Mouse (Mus musculus) testis, adult 2 months (tissue): ENCODE data around the gene Gm10375. TPM values are rescaled to one million over a fixed set of nuclear protein-coding genes. Genes with fewer than 3 reads are reported as not detected.
"Not testable (repeated sequence)": the region's sequence is repeated elsewhere in the genome, so short reads cannot be mapped to it uniquely, and the experiment has no call there.

Source experiments
- H3K27ac ChIP-seq: fragments of 200-500 bp; 2 replicates; pipeline ENCODE4 v1.5.1; 2012; ENCODE audit warnings: low read depth, low read length; ENCODE audit not compliant: control insufficient read depth, insufficient read depth
- H3K27me3 ChIP-seq: fragments of 200-500 bp; 2 replicates; pipeline ENCODE4 v1.6.1; 2012; ENCODE audit warnings: mild to moderate bottlenecking, low read length, moderate library complexity; ENCODE audit not compliant: control insufficient read depth, insufficient read depth
- H3K36me3 ChIP-seq: fragments of 200-500 bp; 2 replicates; pipeline ENCODE4 v1.6.1; 2012; ENCODE audit warnings: mild to moderate bottlenecking, low read length; ENCODE audit not compliant: control insufficient read depth, insufficient read depth
- H3K4me1 ChIP-seq: fragments of 200-500 bp; 2 replicates; pipeline ENCODE4 v1.6.1; 2012; ENCODE audit warnings: low read length; ENCODE audit not compliant: control insufficient read depth, insufficient read depth
- H3K4me3 ChIP-seq: fragments of 200-500 bp; 2 replicates; pipeline ENCODE4 v1.5.1; 2012; ENCODE audit warnings: low read depth, mild to moderate bottlenecking, low read length, moderate library complexity, mixed read lengths; ENCODE audit not compliant: control insufficient read depth
- polyA plus RNA-seq: library from polyadenylated mRNA; depleted of rRNA; stranded (reverse); fragments of >200 nt; gene quantifications from 2 replicates; pipeline ENCODE4 v1.2.3, GENCODE M21; 2012; rRNA removed

Gm10375 gene
- 2.4 and 3.7 TPM in 2 replicates for polyA plus RNA-seq

DNA sequence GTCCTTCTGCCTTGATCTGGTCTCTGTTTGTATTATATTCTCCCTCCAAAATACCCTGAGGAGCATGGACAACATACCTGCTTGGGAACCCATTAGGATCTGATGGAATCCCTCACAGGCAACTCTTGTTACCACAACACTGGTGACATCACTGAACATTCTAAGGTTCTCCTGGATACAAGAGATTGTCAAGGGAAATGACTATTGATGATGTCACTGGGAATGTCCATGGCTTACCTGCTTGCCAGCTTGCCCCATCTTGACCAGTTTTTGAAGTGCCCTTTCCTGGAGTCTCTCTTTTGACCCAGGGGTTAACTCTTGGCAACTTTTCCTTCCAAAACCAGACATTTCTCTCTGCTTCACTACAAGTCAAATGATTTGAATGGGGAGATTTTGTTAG lies at the start of gene Gm10375:
Gene Gm10375 (minus strand): TSS at position 101 of the 400 bp plus-strand sequence.
- not testable (repeated sequence) for H3K36me3 ChIP-seq, H3K4me3 ChIP-seq, H3K27ac ChIP-seq, H3K4me1 ChIP-seq, H3K27me3 ChIP-seq

DNA sequence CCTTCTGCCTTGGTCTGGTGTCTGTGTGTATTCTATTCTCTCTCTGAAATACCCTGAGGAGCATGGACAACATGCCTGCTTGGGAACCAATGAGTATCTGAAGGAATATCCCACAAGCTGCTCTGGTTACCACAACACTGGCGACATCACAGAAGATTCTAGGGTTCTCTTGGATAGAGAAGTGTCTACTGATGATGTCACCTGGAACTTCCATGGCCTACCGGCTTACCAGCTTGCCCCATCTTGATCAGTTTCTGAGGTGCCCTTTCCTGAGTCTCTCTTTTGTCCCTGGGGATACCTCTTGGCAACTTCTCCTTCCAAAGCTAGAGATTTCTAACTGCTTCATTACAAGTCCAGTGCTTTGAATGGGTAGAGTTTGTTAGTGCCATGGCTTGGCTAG lies 28.8 kb downstream of the Gm10375 start, which contains the start of gene Gm17654:
Gene Gm17654 (minus strand): TSS at position 101 of the 400 bp plus-strand sequence.
- not testable (repeated sequence) for H3K27ac ChIP-seq, H3K4me1 ChIP-seq, H3K36me3 ChIP-seq, H3K27me3 ChIP-seq
- H3K4me3 ChIP-seq, result peak within 1 kb of the TSS; percentile 21

DNA sequence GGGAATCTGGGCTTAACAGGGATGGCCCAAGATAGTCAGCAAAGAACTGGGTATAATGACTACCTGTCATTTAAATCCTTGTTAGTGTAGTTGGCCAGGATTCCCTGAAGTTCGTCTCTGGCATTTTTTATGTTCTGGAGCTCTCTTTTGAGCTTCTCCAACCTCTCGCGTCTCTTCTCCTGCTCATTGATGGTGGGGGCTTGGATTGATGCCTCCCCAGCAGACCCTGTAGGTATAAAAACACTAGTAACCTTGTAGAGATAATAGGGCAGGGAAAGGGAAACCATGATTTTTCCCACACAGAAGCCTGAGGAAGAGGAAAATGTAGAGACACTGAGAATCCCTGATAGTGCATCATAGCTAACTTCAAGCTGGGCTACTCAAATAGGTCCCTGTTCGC lies 29.8 kb downstream of the Gm10375 start:
- not testable (repeated sequence) for H3K27me3 ChIP-seq, H3K4me3 ChIP-seq, H3K4me1 ChIP-seq, H3K27ac ChIP-seq, H3K36me3 ChIP-seq

Other genes with a start within 250 kb of the Gm10375 start
- 2.6 and 4.1 TPM in 2 replicates for gene Gm8138, start 191.7 kb downstream of the Gm10375 start, polyA plus RNA-seq
- gene Gm5799, start 64.4 kb downstream of the Gm10375 start, polyA plus RNA-seq, result 0.90 and 1.3 TPM in 2 replicates
- 0.22 and 0.32 TPM in 2 replicates for gene Gm17654, start 28.9 kb downstream of the Gm10375 start, polyA plus RNA-seq
- gene Gm8165, start 69.2 kb upstream of the Gm10375 start, polyA plus RNA-seq, result 0.35 and 0.61 TPM in 2 replicates
- gene Gm7324, start 89.8 kb upstream of the Gm10375 start, polyA plus RNA-seq, result 2.7 and 4.1 TPM in 2 replicates
- 0.63 and 1.1 TPM in 2 replicates for gene Gm16506, start 119.5 kb upstream of the Gm10375 start, polyA plus RNA-seq
- gene Gm6526, start 139.9 kb upstream of the Gm10375 start, polyA plus RNA-seq, result 1.1 and 1.4 TPM in 2 replicates
- gene Gm8180, start 176.7 kb upstream of the Gm10375 start, polyA plus RNA-seq, result 2.4 and 4.1 TPM in 2 replicates